Mouse (Mus musculus): ENCODE results near the gene Gtf2h5.

- TF ChIP-seq POLR2A (IDR thresholded peaks at IDR 0.05; ENCODE audit: insufficient read depth, low read length): no peak
- no peak for TF ChIP-seq CTCF (IDR thresholded peaks at IDR 0.05; ENCODE audit: low read depth, low read length)
Observed at GRCm38 (mm10) chr17:6063532-6063931, 16.1 kb upstream of the Gtf2h5 start.

All from ES-Bruce4 (cell line).